Mouse (Mus musculus): ENCODE results near the gene Olfr916.

Gene Olfr916

GRCm38 (mm10) chr9:38659775-38660174, at the start of gene Olfr916:
Gene Olfr916 (minus strand): TSS chr9:38659875.
- DNase-seq (ENCODE audit: low spot score) = no peak

DNA sequence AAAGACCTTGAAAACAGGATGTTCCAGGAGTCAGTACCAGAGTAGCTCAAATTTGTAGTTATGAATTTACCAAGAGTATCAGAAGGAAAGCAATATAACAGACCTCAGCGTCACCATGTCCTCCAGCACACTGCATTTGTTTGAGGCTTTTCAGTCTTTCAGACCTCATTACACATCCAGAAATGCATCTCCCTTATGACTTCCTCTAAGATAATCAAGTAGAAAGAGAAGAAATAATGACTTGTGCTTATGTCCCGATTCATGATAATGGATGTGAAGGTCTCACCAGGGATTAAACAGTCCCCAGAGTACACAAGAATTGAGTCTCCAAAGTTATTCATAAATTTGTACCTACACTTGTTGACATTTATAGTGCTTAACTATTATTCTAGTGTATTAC, 14.8 kb upstream of the Olfr916 start, which contains the start of gene Olfr918:
Gene Olfr918 (minus strand): TSS at position 101 of the 400 bp plus-strand sequence.
- no peak for DNase-seq (ENCODE audit: low spot score)

- DNase-seq (ENCODE audit: low spot score) = no peak
Measured at GRCm38 (mm10) chr9:38672887-38673286, 13.2 kb upstream of the Olfr916 start.

DNA sequence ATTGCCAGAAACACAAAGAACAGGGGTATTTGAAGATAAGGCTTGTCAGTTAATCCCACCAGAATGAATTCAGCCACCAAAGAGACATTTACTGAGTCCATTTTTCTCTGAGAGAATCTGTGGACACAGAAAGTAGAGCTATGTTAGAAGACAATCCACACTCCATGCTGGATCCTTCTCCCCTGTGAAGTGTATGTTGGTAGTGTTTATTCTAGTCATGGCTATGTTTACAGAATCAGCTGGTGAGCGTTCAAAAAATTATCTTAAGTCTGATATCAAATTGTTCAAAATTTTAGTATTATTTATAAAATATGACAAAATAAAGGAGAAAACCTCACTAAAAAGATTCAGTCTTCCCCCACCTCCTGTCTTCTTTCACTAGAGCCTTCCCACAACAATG, 6.1 kb upstream of the Olfr916 start, which contains the start of gene Olfr917:
Gene Olfr917 (minus strand): TSS at position 101 of the 400 bp plus-strand sequence.
- no peak for DNase-seq (ENCODE audit: low spot score)

GRCm38 (mm10) chr9:38632406-38632805, 27.3 kb downstream of the Olfr916 start:
- DNase-seq (ENCODE audit: low spot score) = no peak

Data from ovary, postnatal 36 days (tissue).